Comparison of ENCODE assay signal across 8 mouse cellular contexts in genomic region chr7:29248261-29248841, GRCm38 (mm10). TPM values are rescaled to one million over a fixed set of nuclear protein-coding genes. Genes with fewer than 3 reads are reported as not detected.
DNase-seq lines count a peak whose midpoint lies in the region; ATAC-seq and TF ChIP-seq lines count a peak whose summit lies in the region.

Gene 2200002D01Rik, minus strand, starts transcription at chr7:29248466.

- peak; percentile 55 for DNase-seq in kidney, postnatal 0 days (ENCODE audit: low spot score)
- DNase-seq in lung, postnatal 25 days (ENCODE audit: low spot score), result peak; percentile 53
- no peak for DNase-seq in layer of hippocampus, adult 9-11 months

- H3K4me2 ChIP-seq in heart, embryonic 14.5 days (ENCODE audit: low read length), result peak within 1 kb of the TSS; percentile 89
- peak within 1 kb of the TSS; percentile 59 for H3K4me2 ChIP-seq in kidney, postnatal 0 days (ENCODE audit: low read length)
- peak within 1 kb of the TSS; percentile 56 for H3K4me2 ChIP-seq in stomach, embryonic 16.5 days (ENCODE audit: low read depth, low read length)

- H3K9me3 ChIP-seq in E14TG2a.4 (ENCODE audit: low read length), result no peaks in the 10 kb centered on the region
- H3K9me3 ChIP-seq in heart, embryonic 14.5 days (ENCODE audit: control insufficient read depth, low read length), result no peaks in the 10 kb centered on the region
- no peaks in the 10 kb centered on the region for H3K9me3 ChIP-seq in kidney, postnatal 0 days (replicated peaks; ENCODE audit: low read length)
- no peaks in the 10 kb centered on the region for H3K9me3 ChIP-seq in stomach, embryonic 16.5 days (replicated peaks; ENCODE audit: control insufficient read depth, low read length)

- H3K9ac ChIP-seq in heart, embryonic 14.5 days (ENCODE audit: low read length), result peak within 1 kb of the TSS; percentile 71
- H3K9ac ChIP-seq in kidney, postnatal 0 days (ENCODE audit: low read depth, low read length), result peak within 1 kb of the TSS; percentile 46
- peak within 1 kb of the TSS; percentile 76 for H3K9ac ChIP-seq in stomach, embryonic 16.5 days (ENCODE audit: low read length)

- H3K36me3 ChIP-seq in E14TG2a.4 (ENCODE audit: insufficient read depth, low read length), result peaks cover 34% of the 10 kb centered on the region
- H3K36me3 ChIP-seq in heart, embryonic 14.5 days (ENCODE audit: control insufficient read depth, insufficient read depth, low read length), result peaks cover 32% of the 10 kb centered on the region
- H3K36me3 ChIP-seq in kidney, postnatal 0 days (ENCODE audit: insufficient read depth, low read length), result 0 out of 2 replicates have a peak, but pooled peaks cover 10% of the 10 kb centered on the region
- peaks cover 8% of the 10 kb centered on the region; the same call in 1 of the 2 replicates for H3K36me3 ChIP-seq in stomach, embryonic 16.5 days (ENCODE audit: control insufficient read depth, insufficient read depth, low read length)

- peak within 1 kb of the TSS; percentile 51 for H3K27ac ChIP-seq in brown adipose tissue, adult 24 weeks (replicated peaks; ENCODE audit: low read depth, low read length)
- peak within 1 kb of the TSS in 1 of 2 experiments; percentile 24; a peak in 1 of 4 replicates for H3K27ac ChIP-seq in heart, embryonic 14.5 days (replicated peaks in 1 of 2; ENCODE audit: control insufficient read depth in 1 of 2, insufficient read depth in 1 of 2, low read depth in 2 of 2, low read length in 2 of 2)
- peak within 1 kb of the TSS; percentile 61 for H3K27ac ChIP-seq in kidney, postnatal 0 days
- peak within 1 kb of the TSS; percentile 90 for H3K27ac ChIP-seq in stomach, embryonic 16.5 days (ENCODE audit: low read length)

- TF ChIP-seq CTCF in E14TG2a.4 (conservative IDR thresholded peaks at IDR 0.05; ENCODE audit: low read length), result no peak
- TF ChIP-seq CTCF in kidney, postnatal 0 days (IDR thresholded peaks at IDR 0.05; ENCODE audit: low read depth), result peak; percentile 29; the same call in 1 of the 2 replicates

- H3K4me1 ChIP-seq in E14TG2a.4 (replicated peaks; ENCODE audit: low read depth, low read length), result peaks cover 76% of the 10 kb centered on the region
- H3K4me1 ChIP-seq in brown adipose tissue, adult 24 weeks (ENCODE audit: control insufficient read depth, insufficient read depth, insufficient read length, low read length), result no peaks in the 10 kb centered on the region
- peaks cover 11 to 12% of the 10 kb centered on the region in 2 experiments; a peak in 2 of 4 replicates for H3K4me1 ChIP-seq in heart, embryonic 14.5 days (ENCODE audit: control insufficient read depth in 2 of 2, insufficient read depth in 2 of 2, low read length in 2 of 2)
- peaks cover 4% of the 10 kb centered on the region for H3K4me1 ChIP-seq in kidney, postnatal 0 days (replicated peaks; ENCODE audit: insufficient read depth, low read length)
- peaks cover 24% of the 10 kb centered on the region for H3K4me1 ChIP-seq in stomach, embryonic 16.5 days (ENCODE audit: control insufficient read depth, insufficient read depth, low read length)

- no peak for ATAC-seq in heart, embryonic 14.5 days (ENCODE audit: insufficient number of reproducible peaks, insufficient read depth, low FRiP score, low read depth)
- peak; percentile 72 for ATAC-seq in kidney, postnatal 0 days (replicated peaks; ENCODE audit: low FRiP score, low read depth)
- peak; percentile 83 for ATAC-seq in stomach, embryonic 16.5 days (ENCODE audit: insufficient read depth, low FRiP score)
- ATAC-seq in monocyte, adult 5-6 weeks (replicated peaks; ENCODE audit: insufficient number of reproducible peaks, low FRiP score, low TSS enrichment, poor library complexity, severe bottlenecking), result no peak

- H3K4me3 ChIP-seq in E14TG2a.4 (replicated peaks; ENCODE audit: low read length), result peak within 1 kb of the TSS; percentile 74
- peak within 1 kb of the TSS; percentile 47 for H3K4me3 ChIP-seq in brown adipose tissue, adult 24 weeks (ENCODE audit: insufficient read depth, low read depth, low read length)
- H3K4me3 ChIP-seq in heart, embryonic 14.5 days (ENCODE audit: control insufficient read depth in 1 of 2, insufficient read depth in 1 of 2, low read depth in 1 of 2, low read length in 2 of 2), result peak within 1 kb of the TSS; percentile 44 to 45
- H3K4me3 ChIP-seq in kidney, postnatal 0 days (replicated peaks; ENCODE audit: low read depth, low read length), result peak within 1 kb of the TSS; percentile 26
- H3K4me3 ChIP-seq in stomach, embryonic 16.5 days (replicated peaks; ENCODE audit: low read length), result peak within 1 kb of the TSS; percentile 50

- H3K27me3 ChIP-seq in E14TG2a.4 (ENCODE audit: insufficient read depth, low read length), result no peaks in the 10 kb centered on the region
- H3K27me3 ChIP-seq in heart, embryonic 14.5 days (ENCODE audit: control insufficient read depth, insufficient read depth, low read length), result no peaks in the 10 kb centered on the region
- no peaks in the 10 kb centered on the region for H3K27me3 ChIP-seq in kidney, postnatal 0 days (ENCODE audit: insufficient read depth, low read length)
- H3K27me3 ChIP-seq in stomach, embryonic 16.5 days (ENCODE audit: control insufficient read depth, insufficient read depth, low read length), result no peaks in the 10 kb centered on the region

- 3% methylated on average over 20 of the region's 20 CpGs for WGBS in heart, embryonic 14.5 days
- WGBS in kidney, postnatal 0 days, result 16% methylated on average over 20 of the region's 20 CpGs
- WGBS in stomach, embryonic 16.5 days, result 22% methylated on average over 20 of the region's 20 CpGs

RNA-seq across cellular contexts. Expression of gene 2200002D01Rik, which starts in this region (rescaled TPM):
- polyA plus RNA-seq in brown adipose tissue, adult 24 weeks (2012; ENCODE audit: insufficient read depth, insufficient read length, missing spikeins), result 2.5 TPM in 1 of 2 replicates, not detected in the other
- polyA plus RNA-seq in heart, embryonic 14.5 days (2014; fragmentation: Nextera tagmentation; extraction: Ambion mirVana), result 5.9 and 7.7 TPM in 2 replicates
- 23.7 and 24.1 TPM in 2 replicates for polyA plus RNA-seq in kidney, postnatal 0 days (2015; fragmentation: Nextera tagmentation; extraction: Ambion mirVana)
- polyA plus RNA-seq in stomach, embryonic 16.5 days (2015; fragmentation: Nextera tagmentation; extraction: Ambion mirVana), result 77.3 and 80.2 TPM in 2 replicates
- 0.29 to 3.4 TPM in 2 of 3 replicates, not detected in the other for total RNA-seq in monocyte, adult 5-6 weeks (2017)

Comparison
In these comparisons a context has a peak if more than half of its experiments do, and no peak if none do; other contexts are left out.
1. ATAC-seq: peak in kidney, postnatal 0 days (single experiment) and stomach, embryonic 16.5 days (single experiment); none in heart, embryonic 14.5 days (single experiment) and monocyte, adult 5-6 weeks (single experiment).
2. Peak in every context shown above with its lines, with median percentiles within 50 percentile points of each other: H3K4me3 ChIP-seq, H3K4me2 ChIP-seq and H3K9ac ChIP-seq.